Mouse (Mus musculus) olfactory bulb, adult 2 months (tissue): Measurements from ENCODE around the gene Luzp1.

Experiments
- CTCF ChIP-seq: fragments of 200-500 bp; IDR thresholded peaks from 2 replicates; pipeline ENCODE4 v1.5.1; 2012; ENCODE audit warnings: low read depth, mild to moderate bottlenecking, low read length, moderate library complexity; ENCODE audit not compliant: insufficient read depth
- POLR2A ChIP-seq: fragments of 200-500 bp; IDR thresholded peaks from 2 replicates; pipeline ENCODE4 v1.6.1; 2012; ENCODE audit warnings: mild to moderate bottlenecking, low read depth, low read length, moderate library complexity; ENCODE audit not compliant: insufficient read depth

DNA sequence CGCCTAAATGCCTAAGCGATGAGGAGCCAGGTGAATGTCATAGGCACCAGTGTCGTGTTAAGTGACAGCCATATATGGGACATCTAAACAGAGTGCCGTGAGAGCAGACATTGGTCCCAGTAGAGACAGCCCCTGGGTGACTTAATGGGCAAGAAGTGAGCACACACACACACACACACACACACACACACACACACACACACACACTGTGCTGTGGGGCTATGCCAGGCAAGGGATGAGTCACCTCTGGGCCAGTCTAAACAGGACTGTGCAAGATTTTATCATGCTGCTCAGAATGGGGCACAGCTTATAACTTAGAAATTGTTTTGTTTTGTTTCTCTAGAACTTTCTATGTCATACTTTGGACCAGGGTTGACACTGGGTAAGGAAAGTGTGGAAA, 35.5 kb upstream of the Luzp1 start:
- TF ChIP-seq CTCF (no peak), POLR2A (no peak)
